Mouse (Mus musculus): Measurements from ENCODE around the gene Cmas. TPM values are rescaled to one million over a fixed set of nuclear protein-coding genes. Genes with fewer than 3 reads are reported as not detected.

Cmas gene
- total RNA-seq, 1 experiment from 2014 or later = 33.9 TPM

- DNase-seq = no peak
Observed at GRCm38 (mm10) chr6:142752331-142753246, 3.9 kb upstream of the Cmas start.

DNA sequence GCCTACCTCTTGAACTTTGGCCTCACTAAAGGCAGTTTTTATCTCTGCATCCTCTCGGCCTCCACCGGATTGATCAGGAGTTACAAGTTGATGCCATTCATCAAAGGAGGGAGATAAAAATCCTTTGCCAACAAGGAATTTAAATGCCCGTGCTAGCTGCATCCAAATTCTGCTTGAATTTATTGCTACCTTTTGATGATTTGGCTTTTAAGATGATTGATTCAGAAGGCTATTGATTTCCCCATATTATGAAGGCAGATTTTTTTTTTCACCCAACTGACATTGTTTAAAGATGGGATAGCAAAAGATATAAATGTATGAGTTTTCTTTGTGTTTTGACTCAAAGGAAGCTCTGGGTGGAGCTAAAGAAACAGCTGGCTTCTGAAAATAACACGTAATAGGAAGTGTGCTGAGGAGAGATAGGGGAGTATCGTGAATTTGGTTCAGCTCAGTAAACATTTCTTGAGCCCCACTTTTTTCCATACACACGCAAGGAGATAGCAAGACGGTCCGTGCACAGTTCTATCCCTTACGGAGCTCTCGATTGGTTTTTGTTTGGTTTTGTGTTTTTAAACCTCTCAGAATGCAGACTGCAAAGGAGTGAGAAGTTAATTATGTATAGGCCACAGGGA lies 964 bp downstream of the Cmas start:
- no peak for DNase-seq

GRCm38 (mm10) chr6:142757976-142758375 lies 1.5 kb downstream of the Cmas start:
- DNase-seq = no peak

GRCm38 (mm10) chr6:142758562-142758961 lies 2.1 kb downstream of the Cmas start:
- DNase-seq = no peak

DNA sequence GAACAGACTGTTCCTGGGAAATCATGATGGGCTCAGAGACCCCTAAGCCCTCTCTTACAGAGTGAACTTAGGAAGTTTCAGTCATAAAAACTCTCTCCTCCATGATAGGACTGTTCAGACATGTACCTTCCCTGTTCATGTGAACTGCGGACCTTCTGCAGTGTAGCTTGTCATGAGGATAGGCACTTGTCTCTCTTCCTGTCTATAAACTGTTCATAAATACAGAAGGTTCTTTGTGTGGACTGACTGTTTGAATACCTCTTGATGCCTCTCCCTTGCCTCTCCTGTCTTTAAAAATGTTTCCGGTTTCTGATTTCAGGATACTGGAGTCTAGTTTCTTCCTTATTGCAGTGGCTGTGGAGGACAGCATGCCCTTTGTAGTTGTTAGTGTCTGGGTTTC lies 3.1 kb downstream of the Cmas start:
- no peak for DNase-seq

DNA sequence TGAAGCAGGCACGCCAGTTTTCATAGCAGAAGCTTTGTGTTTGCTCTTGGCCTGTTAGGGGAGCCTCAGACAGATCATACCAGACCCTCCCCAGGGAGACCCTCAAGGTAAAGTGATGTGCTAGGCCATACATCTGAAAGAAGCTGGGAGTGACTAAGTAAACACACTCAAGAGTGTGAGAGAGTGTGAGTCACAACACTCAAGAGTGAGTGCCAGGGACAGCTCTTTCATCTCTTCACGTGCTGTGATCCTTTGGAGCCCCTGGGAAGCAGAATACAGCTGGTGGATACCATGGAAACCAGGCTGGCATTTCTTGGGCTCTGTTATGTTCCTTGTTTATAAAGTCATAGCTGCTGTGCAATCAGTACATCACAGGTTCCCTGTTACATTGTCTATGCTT lies 8.4 kb downstream of the Cmas start:
- DNase-seq = no peak

DNA sequence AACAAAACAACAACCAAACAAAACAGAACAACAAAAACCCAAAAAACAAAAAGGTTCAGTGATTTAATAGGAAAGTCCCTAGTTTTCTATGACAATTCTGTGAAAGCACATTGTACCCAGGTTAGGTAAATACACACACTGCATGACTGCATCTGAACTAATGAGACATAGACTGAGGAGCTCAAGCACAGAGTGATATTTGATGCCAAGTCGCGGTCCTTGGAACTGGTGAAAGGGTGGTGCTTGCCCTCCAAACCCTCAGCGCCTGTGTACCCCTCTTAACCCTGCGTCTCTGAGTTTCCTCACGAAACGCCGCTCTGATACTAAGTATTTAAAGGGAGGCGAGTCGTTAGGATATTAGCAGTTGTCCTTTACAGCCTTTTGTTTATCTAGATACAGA lies 10.8 kb downstream of the Cmas start:
- no peak for DNase-seq

DNA sequence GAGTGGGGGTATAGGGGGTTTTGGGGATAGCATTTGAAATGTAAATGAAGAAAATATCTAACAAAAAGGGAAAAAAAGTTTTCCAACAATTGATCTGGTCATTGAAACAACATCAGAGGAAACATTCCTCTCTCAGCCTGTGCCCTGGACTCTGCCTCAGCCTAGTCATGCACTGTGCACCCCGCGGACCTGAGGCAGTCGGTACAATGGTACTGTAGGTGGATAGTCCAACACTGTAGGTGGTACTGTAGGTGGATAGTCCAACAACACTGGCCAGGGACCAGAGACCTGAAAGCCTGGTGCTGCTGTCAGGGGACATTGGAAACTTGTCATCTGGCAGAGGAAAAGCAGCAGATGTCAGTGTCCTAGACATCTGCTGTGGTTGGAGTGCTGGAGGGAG lies 13.4 kb downstream of the Cmas start:
- no peak for DNase-seq

DNA sequence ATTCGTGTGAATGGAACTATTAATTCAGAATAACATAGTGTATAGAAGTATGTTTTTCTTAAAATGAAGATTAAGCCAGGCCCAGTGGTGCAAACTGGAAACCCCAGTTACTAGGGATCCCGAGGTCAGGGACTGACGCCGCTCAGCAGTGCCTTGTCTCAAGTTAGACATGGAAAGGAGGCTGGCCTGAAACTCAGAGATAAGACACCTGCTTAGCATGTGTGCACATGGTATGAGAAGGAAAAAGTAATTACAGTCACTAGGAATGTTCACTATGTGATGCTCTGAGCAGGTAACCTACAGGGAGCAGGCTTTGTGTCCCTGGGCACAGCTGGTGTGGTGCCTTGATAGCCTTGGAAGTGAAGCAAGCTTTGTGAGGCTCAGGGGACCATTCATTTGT lies 15.2 kb downstream of the Cmas start:
- no peak for DNase-seq

DNA sequence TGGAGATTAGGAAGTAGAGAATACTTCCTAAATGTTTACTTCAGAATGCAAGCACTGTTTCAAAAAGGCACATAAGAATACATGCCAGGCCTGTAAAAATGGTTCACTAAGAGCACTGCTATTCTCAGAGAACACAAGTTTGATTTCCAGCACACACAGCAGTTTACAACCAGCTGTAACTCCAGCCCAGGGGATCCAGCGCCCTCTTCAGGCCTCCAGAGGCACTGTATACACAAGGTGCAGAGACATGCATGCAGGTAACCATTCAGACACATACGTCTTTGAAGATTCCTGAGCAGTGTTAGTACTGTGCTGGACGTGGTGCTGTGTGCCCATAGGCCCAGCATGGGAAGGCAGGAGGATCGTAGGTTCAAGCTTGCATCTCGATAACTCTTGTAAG lies 17.1 kb downstream of the Cmas start:
- no peak for DNase-seq

- DNase-seq = no peak
Observed at GRCm38 (mm10) chr6:142776935-142777334, 20.4 kb downstream of the Cmas start.

- no peak for DNase-seq
Observed at GRCm38 (mm10) chr6:142779045-142779811, 22.7 kb downstream of the Cmas start.

DNA sequence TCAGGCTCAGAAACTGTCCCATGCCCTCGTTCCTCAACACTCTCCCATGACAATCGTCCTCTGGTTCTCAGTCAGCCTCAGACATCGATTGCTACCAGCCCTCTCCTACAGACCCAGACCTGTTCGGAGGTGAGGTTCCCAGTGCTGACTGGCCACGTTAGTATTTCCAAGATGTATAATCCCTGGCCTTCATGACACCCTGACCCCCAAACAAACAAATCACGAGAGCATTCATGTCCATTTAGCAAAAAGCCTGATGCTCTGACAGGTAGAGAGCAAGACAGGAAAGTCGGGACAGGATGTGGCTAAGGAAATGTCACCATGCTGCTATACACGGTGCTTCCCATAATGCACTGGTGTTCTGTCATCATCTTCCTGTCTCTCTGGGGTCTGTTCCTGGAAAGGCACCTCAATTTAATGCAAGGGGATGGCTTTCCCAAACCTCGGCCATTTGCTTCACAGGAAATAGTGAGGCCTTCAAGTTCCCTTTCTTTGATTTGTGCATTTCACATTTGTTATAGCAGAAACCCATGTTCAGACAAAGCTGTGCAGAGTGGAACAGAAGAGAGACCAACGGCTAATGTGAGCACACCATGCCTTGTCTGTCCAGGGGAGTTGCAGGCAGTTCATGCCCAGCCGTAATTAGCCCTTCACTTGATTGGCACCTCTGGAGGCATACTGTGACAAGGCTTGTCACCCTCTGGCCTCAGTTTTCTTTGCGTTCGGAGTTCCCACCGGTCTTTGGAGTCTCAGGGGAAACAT lies 23.5 kb downstream of the Cmas start:
- DNase-seq = no peak

GRCm38 (mm10) chr6:142780574-142781033 lies 24.1 kb downstream of the Cmas start:
- no peak for DNase-seq

DNA sequence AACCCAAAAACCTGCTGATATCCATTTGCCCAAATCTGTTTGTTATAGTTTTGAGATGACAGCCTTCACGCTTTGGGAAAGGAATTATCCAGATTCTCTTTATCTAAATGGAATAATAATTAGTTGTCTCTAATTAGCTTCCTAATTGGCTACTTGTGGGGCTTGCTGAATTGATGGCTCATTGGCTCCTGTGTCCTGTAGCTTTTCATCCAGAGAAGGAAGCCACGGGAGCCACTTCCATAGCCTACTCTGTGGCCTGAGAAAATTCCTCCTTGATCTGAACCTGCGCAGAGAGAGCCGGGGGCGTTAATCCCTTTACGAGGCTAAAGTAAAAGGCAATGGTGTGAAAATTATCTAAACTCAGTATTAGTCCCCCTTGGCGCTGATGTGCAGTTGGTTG lies 24.8 kb downstream of the Cmas start:
- DNase-seq = no peak

DNA sequence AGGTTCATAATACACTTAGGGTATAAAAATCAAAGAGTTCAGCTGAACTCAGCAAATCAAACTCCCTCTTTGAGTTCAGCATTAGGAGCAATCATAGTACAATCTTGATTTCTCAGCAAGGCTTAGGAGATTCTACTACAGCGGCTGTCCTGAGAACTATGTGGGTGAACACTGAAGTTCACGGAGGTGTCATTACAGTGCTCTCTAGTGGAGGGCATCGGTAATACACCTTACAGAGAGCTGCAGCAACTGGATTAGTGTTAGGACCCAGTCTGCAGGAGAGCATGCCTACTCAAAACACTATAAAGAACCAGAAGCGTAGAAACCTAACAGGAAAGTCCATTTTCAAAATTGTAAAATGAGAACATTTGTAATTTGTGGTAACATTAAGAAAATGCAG lies 28.9 kb downstream of the Cmas start:
- DNase-seq = peak; percentile 13

DNA sequence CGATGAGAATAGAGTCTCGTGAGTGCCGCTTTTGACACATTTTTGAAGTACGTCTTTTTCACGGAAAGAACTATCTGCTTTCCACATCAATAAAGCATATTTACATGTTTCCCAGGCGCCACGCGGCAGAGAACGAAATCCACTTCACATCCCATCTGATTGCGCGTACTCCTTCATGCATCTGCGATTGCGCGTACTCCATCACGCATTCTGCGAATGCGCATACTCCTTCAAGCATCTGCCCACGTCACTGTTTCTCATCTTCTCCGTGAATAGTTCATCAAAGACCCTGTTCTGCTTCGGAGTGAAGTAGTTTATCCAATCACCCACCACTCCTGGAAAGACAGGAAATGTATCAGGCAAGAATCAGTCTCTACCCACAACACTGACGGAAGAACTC lies 29.6 kb downstream of the Cmas start:
- DNase-seq = no peak

DNA sequence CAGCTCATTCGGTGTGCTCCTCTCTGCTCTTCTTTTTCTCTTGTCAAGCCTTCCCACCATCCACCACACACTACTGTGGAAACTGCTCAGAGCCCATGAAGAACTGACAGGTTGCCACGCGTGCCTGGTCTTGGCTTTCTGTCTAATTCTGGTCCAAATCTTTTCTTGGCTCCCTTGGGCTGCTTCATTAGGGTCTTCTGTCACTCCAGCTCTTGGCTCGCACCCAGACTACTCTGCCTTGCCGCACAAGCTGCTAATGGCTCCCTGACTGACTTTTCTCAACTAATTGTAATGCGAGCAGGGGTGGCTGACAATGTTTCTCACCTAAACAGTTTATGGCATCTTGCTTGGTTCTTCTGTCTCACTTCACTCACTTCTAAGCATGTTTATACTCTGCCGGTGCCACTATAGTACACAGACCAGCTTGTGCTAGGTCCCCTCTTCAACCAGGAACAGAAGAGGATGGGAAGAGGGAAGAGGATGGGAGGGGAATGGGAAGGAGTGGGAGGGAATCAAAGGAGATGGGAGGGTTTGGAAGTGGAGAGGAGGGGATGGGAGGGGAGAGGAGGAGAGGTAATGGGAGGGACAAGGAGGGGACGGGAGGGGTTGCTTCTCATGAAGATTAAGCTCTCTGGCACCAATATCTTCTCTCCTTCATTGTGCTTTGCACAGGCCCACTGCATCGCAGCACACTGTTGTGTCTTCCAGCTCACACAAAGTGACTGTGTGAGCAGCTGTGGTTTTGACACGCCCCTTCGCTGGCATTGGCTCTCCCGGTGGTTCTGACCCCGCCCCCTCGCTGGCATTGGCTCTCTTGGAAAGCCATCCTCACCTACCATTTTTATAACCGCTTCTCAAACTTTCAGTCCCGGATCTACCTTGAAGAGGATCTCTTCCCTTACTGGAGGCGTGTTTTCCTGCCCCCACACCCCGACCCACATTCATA lies 31.8 kb downstream of the Cmas start:
- DNase-seq = peak; percentile 9

GRCm38 (mm10) chr6:142789736-142790135 lies 33.2 kb downstream of the Cmas start:
- no peak for DNase-seq

GRCm38 (mm10) chr6:142792241-142792968 lies 35.9 kb downstream of the Cmas start:
- DNase-seq = no peak
